Mouse (Mus musculus) spleen, adult 2 months (tissue): ENCODE results near the gene Fcer1g.

Experiments
- CTCF ChIP-seq: fragments of 200-500 bp; IDR thresholded peaks from 2 replicates; pipeline ENCODE4 v1.5.1; 2011; ENCODE audit warnings: mild to moderate bottlenecking, inconsistent platforms; ENCODE audit not compliant: insufficient read depth, insufficient read length, insufficient replicate concordance; ENCODE audit errors: extremely low read depth
- POLR2A ChIP-seq: fragments of 200-500 bp; IDR thresholded peaks from 2 replicates; pipeline ENCODE4 v1.6.1; 2011; ENCODE audit warnings: low read depth, low read length, inconsistent platforms

DNA sequence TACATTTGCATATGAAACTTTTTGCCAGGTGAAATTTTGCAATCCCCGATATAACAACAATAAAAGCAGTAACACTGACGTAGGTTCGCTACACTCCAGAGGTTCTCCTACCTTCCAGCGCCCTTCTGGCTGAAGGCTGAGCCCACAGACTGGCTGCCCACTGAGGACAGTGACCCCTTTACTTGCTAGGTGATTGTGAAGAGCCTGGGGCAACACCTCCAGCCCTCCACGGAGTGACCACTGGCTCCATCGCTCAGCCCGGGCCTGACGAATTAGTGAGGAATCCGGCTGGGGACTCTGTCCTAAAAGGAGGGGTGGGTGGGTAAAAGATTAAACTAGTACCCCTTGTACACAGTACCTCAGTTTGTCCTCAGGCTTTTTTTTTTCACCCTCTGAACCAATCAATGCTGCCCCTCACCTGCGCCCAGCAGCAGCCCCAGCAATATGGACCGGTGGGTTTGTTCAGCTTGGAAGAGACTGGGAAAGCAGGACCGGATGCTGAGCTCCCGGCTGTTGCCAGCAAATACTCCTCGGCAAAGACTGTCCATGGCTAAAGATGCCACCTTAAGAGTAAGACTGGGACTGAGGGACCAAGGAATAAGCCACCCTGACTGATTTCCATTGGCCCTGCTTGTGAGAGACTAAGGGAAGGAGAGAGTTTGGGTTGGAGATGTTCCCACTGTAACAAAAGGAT is 45.0 kb upstream of the Fcer1g start:
- no peak for TF ChIP-seq POLR2A
- TF ChIP-seq CTCF = no peak
